Mouse (Mus musculus) heart, embryonic 13.5 days (tissue): Measurements from ENCODE around the gene Flt3. TPM values are rescaled to one million over a fixed set of nuclear protein-coding genes. Genes with fewer than 3 reads are reported as not detected.

Experiments
- ATAC-seq: fragments of 200-750 bp; cut with Nextera tagmentation; 2 replicates; pipeline ENCODE4 v1.8.0; 2017; ENCODE audit warnings: moderate TSS enrichment; ENCODE audit not compliant: insufficient number of reproducible peaks, low FRiP score, low TSS enrichment; ENCODE audit errors: extremely low read depth
- H3K27ac ChIP-seq: fragments of 300-500 bp; sonication (generic); replicated peaks from 2 replicates; pipeline ENCODE4 v1.5.1; 2015; ENCODE audit warnings: moderate library complexity, mild to moderate bottlenecking, inconsistent platforms
- H3K27me3 ChIP-seq: fragments of 300-500 bp; sonication (generic); replicated peaks from 2 replicates; pipeline ENCODE4 v1.6.1; 2015; ENCODE audit warnings: mild to moderate bottlenecking, inconsistent platforms
- H3K36me3 ChIP-seq: fragments of 300-500 bp; sonication (generic); 2 replicates; pipeline ENCODE4 v1.6.1; 2015; ENCODE audit warnings: mild to moderate bottlenecking, inconsistent platforms
- H3K4me1 ChIP-seq: fragments of 300-500 bp; sonication (generic); 2 replicates; pipeline ENCODE4 v1.6.1; 2015; ENCODE audit warnings: inconsistent platforms
- H3K4me2 ChIP-seq: fragments of 300-500 bp; sonication (generic); 2 replicates; pipeline ENCODE4 v1.6.1; 2015; ENCODE audit warnings: inconsistent platforms, mild to moderate bottlenecking, moderate library complexity
- H3K4me3 ChIP-seq: fragments of 300-500 bp; sonication (generic); 2 replicates; pipeline ENCODE4 v1.5.1; 2015; ENCODE audit warnings: moderate library complexity, mild to moderate bottlenecking, inconsistent platforms
- H3K9ac ChIP-seq: fragments of 300-500 bp; sonication (generic); 2 replicates; pipeline ENCODE4 v1.6.1; 2015; ENCODE audit warnings: inconsistent platforms, mild to moderate bottlenecking, moderate library complexity
- H3K9me3 ChIP-seq: fragments of 300-500 bp; sonication (generic); 2 replicates; pipeline ENCODE4 v1.6.1; 2016; ENCODE audit warnings: inconsistent platforms
- WGBS: fragments of 180-500 bp; shearing (Covaris S2); methylation state at CpG from one replicate; pipeline ENCODE4 v1.1.7; 2015; ENCODE audit warnings: mixed read lengths; 5-methylcytosine and 5-hydroxymethylcytosine counted together
- polyA plus RNA-seq: library from polyadenylated mRNA; unstranded; fragments of >200 nt; fragmentation: Nextera tagmentation; extraction: Ambion mirVana; gene quantifications from 2 replicates; pipeline ENCODE4 v1.2.1, GENCODE M21; 2015

The Flt3 gene
- polyA plus RNA-seq, 1 experiment from 2014 or later: 0.04 TPM

- Histone ChIP-seq H3K4me3 (no peak overlapping the region), H3K9ac (no peak overlapping the region), H3K36me3 (no peaks in the 10 kb centered on the region), H3K27ac (no peak overlapping the region), H3K4me2 (no peak overlapping the region), H3K4me1 (no peaks in the 10 kb centered on the region), H3K27me3 (no peaks in the 10 kb centered on the region), H3K9me3 (no peaks in the 10 kb centered on the region)
- WGBS: 64% methylated on average over 3 of the region's 3 CpGs
- ATAC-seq: no peak
These were observed 20.8 kb downstream of the Flt3 start for GRCm38 (mm10) chr5:147379481-147379880.

DNA sequence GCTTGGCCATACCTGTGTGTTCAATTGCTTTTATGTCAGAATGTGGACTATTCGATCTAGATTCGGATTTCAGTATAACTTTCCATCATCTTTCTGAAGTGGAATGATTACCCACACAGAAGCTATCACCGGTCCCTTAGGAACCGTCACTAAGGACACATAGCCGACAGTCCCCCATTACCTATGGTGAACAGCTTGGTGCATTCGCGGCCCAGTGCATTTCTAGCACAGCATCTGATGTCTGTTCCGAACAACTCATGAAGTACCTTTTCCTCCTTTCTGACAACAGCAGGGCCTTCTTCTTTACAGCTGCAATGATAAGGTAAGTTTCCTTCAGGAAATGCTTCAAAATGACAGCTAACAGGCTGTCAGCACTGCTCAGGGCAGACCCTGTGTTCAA lies 30.0 kb downstream of the Flt3 start:
- H3K36me3 ChIP-seq: no peaks in the 10 kb centered on the region
- 72% methylated on average over 8 of the region's 8 CpGs for WGBS
- ATAC-seq: no peak
- H3K27ac ChIP-seq: no peak overlapping the region
- H3K9me3 ChIP-seq: no peaks in the 10 kb centered on the region
- no peak overlapping the region for H3K4me2 ChIP-seq
- H3K4me1 ChIP-seq: no peaks in the 10 kb centered on the region
- peaks cover 3% of the 10 kb centered on the region; the same call in 1 of the 2 replicates for H3K27me3 ChIP-seq
- H3K9ac ChIP-seq: no peak overlapping the region
- no peak overlapping the region for H3K4me3 ChIP-seq

- H3K9ac ChIP-seq: no peak overlapping the region
- no peak for ATAC-seq
- WGBS: 82% methylated on average over 6 of the region's 6 CpGs
These were observed 32.1 kb downstream of the Flt3 start for GRCm38 (mm10) chr5:147368221-147368620.

DNA sequence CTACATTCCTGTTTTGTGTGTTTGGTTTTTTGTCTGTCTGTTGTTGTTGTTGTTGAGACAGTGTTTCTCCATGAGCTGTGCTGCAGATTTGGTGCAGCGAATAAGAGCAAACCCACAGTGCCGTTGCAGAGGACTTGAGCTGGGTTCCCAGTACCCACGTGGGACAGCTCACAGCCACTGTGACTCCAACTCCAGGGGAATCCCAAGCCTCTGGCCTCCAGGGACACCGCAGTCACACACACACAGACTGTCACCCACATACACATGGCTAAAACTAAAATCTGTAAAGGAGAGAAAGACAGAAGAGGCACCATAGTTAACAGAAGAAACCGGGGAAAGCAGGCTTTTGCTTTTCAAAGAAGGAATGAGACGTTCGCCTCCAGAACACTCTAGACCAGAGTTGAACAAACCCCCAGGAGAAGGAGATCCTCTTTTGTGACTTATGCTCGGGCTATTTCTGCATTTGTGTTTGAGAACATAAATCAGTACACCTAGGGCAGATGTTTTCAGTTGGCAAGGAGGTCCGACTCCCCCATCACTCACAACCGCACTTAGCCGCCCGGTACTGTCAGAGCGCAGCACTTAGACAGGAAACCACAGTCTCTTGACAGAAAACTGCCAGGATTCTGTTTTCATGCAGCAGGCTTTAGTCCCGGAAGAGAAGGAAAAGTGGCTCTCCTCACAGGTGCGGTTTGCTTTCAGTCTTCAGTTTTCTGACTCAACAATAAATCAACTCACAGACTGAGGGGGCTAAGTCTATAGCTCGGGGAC lies 34.1 kb downstream of the Flt3 start:
- H3K4me1 ChIP-seq: no peaks in the 10 kb centered on the region
- ATAC-seq: no peak
- H3K4me2 ChIP-seq: no peak overlapping the region
- peaks cover under 1% of the 10 kb centered on the region; the same call in 1 of the 2 replicates for H3K27me3 ChIP-seq
- WGBS: 58% methylated on average over 16 of the region's 16 CpGs
- H3K4me3 ChIP-seq: no peak overlapping the region
- H3K9ac ChIP-seq: no peak overlapping the region
- no peaks in the 10 kb centered on the region for H3K36me3 ChIP-seq
- H3K27ac ChIP-seq: no peak overlapping the region
- no peaks in the 10 kb centered on the region for H3K9me3 ChIP-seq

More at GRCm38 (mm10) chr5:147368221-147368620, 32.1 kb downstream of the Flt3 start:
- H3K4me1 ChIP-seq: no peaks in the 10 kb centered on the region
- H3K27ac ChIP-seq: no peak overlapping the region
- H3K27me3 ChIP-seq: peaks cover 3% of the 10 kb centered on the region; the same call in 1 of the 2 replicates
- no peaks in the 10 kb centered on the region for H3K36me3 ChIP-seq
- H3K4me3 ChIP-seq: no peak overlapping the region
- no peak overlapping the region for H3K4me2 ChIP-seq
- H3K9me3 ChIP-seq: no peaks in the 10 kb centered on the region

DNA sequence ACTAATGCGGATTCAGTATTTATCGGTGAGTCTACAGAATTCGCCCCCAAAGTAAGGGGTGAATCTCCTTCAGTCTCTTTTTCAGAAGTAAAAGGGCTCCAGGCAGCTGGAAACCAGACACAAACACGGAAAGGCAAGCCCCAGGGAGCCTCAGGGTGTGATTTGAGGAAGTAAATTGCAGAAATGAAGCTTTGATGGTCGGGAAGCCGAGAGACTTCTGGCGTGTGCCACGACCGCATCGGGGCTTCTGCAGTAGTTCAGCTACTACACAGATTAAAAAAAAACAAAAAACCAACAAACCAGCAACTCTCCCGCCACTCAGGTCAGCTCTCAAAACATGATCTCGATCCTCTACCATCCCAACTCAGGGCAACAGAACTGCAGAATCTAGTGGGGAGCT lies 37.2 kb downstream of the Flt3 start:
- H3K36me3 ChIP-seq: no peaks in the 10 kb centered on the region
- H3K4me2 ChIP-seq: no peak overlapping the region
- H3K9me3 ChIP-seq: no peaks in the 10 kb centered on the region
- no peak for ATAC-seq
- WGBS: 73% methylated on average over 12 of the region's 12 CpGs
- H3K27me3 ChIP-seq: no peaks in the 10 kb centered on the region; the same call in 1 of the 2 replicates
- no peak overlapping the region for H3K4me3 ChIP-seq
- H3K9ac ChIP-seq: no peak overlapping the region
- no peaks in the 10 kb centered on the region for H3K4me1 ChIP-seq
- no peak overlapping the region for H3K27ac ChIP-seq

- H3K9ac ChIP-seq: no peak overlapping the region
- H3K27ac ChIP-seq: no peak overlapping the region
- no peaks in the 10 kb centered on the region for H3K36me3 ChIP-seq
- no peaks in the 10 kb centered on the region for H3K4me1 ChIP-seq
- H3K4me3 ChIP-seq: no peak overlapping the region
- 80% methylated on average over 11 of the region's 11 CpGs for WGBS
- H3K27me3 ChIP-seq: no peaks in the 10 kb centered on the region
- no peak for ATAC-seq
- no peak overlapping the region for H3K4me2 ChIP-seq
- no peaks in the 10 kb centered on the region for H3K9me3 ChIP-seq
These were observed 41.8 kb downstream of the Flt3 start for GRCm38 (mm10) chr5:147358481-147358880.

DNA sequence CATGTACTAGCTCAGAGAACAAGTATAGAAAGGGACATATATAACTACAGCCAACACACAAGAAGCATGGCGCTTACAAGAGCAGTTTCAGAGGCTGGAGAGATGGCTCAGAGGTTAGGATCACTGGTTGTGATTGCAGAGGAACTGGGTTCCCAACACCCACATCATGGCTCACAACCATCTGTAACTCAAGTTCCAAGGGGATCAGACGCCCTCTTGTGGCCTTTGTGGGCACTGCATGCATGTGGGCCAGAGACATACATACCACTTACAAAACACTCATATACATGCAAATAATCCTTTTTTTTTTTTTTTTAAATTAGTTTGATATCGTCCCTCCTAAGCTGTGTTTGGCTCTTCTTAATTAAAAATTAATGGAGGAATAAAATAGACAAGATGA lies 42.8 kb downstream of the Flt3 start:
- ATAC-seq: no peak
- Histone ChIP-seq H3K4me2 (no peak overlapping the region), H3K4me1 (no peaks in the 10 kb centered on the region), H3K9ac (no peak overlapping the region), H3K9me3 (no peaks in the 10 kb centered on the region), H3K36me3 (no peaks in the 10 kb centered on the region), H3K4me3 (no peak overlapping the region), H3K27me3 (no peaks in the 10 kb centered on the region), H3K27ac (no peak overlapping the region)
- WGBS: 38% methylated on average over 3 of the region's 3 CpGs

DNA sequence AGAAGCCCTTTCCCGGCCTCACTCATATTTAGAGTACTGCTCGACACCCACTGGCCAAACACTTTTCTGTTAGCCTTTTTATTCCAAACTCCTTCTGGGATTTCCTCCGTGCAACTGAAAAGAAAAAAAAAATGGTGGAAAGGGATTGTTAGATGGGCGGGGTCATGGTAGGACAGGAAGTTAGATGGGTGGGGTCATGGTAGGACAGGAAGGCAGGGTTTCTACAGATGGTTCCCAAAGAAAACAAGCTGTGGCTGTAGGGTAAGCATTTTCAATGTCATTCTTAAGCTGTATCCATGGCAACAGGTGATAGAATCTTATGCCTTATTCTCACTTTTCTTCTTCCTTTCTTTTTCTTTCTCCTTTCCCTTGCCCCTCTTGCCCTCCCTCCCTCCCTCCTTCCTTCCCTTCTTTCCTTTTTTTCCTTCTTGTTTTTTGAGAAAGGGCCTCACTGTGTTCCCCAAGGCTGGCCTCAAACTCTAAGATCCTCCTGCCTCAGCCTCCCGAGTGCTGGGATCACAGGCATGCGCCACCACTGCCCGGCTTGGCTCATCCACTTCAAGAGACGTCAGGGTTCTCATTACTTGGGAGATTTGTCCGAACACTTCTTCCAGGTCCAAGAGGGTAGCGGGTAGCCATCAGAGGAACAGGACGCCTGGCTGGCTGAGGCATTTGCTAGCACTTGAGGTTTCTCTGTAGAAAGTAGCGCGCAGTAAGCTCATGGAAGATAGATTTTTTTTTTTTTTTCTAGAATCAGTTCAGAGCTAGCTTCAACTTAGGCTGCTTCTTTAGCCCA lies 43.8 kb downstream of the Flt3 start:
- Histone ChIP-seq H3K27me3 (no peaks in the 10 kb centered on the region), H3K27ac (no peak overlapping the region), H3K36me3 (no peaks in the 10 kb centered on the region), H3K4me2 (no peak overlapping the region), H3K9me3 (no peaks in the 10 kb centered on the region), H3K4me1 (no peaks in the 10 kb centered on the region), H3K9ac (no peak overlapping the region), H3K4me3 (no peak overlapping the region)
- no peak for ATAC-seq
- 86% methylated on average over 13 of the region's 13 CpGs for WGBS

DNA sequence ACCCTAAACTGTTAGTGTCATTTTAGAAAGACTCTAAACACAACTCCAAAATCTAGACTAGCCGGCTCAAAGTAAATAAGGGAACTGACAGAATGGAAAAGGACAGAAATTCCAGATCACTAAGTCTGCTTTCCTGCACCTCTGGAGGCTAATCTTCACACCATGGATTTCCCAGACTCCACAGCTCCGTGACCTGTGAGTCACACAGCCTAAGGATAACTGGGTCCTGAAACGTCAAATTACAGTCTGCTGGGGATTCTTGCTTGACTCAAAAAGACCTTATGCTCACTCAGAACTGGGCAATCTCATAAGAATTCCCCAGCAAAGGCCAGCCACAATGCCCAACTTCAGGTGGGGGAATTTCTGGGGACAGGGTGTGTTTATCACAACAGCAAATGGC lies 44.5 kb downstream of the Flt3 start:
- Histone ChIP-seq H3K27me3 (no peaks in the 10 kb centered on the region), H3K4me2 (no peak overlapping the region), H3K27ac (no peak overlapping the region), H3K36me3 (no peaks in the 10 kb centered on the region), H3K4me1 (no peaks in the 10 kb centered on the region), H3K9ac (no peak overlapping the region), H3K9me3 (no peaks in the 10 kb centered on the region), H3K4me3 (no peak overlapping the region)
- 50% methylated on average over 3 of the region's 3 CpGs for WGBS
- ATAC-seq: no peak

DNA sequence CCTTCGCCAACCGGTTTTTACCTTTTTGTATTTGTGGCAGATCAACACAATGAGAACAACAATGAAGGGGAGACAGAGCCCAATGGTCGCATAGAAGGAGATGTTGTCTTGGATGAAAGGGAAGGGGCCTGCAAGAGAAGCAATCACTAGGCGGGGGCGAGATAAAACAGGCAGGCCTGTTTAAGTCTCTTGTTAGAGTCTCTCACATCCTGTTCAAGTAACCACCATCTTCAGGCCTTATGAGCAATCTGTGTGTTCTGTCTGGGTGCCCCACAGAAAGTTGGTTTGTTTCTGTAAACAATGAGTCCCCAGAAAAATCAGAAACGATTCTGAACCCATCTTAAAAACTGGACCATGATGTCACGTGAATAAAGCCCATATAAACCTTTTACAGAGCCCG lies 45.3 kb downstream of the Flt3 start:
- Histone ChIP-seq H3K27ac (no peak overlapping the region), H3K36me3 (no peaks in the 10 kb centered on the region), H3K9ac (no peak overlapping the region), H3K4me3 (no peak overlapping the region), H3K9me3 (no peaks in the 10 kb centered on the region), H3K4me1 (no peaks in the 10 kb centered on the region), H3K4me2 (no peak overlapping the region), H3K27me3 (no peaks in the 10 kb centered on the region)
- ATAC-seq: no peak
- WGBS: 75% methylated on average over 8 of the region's 8 CpGs

DNA sequence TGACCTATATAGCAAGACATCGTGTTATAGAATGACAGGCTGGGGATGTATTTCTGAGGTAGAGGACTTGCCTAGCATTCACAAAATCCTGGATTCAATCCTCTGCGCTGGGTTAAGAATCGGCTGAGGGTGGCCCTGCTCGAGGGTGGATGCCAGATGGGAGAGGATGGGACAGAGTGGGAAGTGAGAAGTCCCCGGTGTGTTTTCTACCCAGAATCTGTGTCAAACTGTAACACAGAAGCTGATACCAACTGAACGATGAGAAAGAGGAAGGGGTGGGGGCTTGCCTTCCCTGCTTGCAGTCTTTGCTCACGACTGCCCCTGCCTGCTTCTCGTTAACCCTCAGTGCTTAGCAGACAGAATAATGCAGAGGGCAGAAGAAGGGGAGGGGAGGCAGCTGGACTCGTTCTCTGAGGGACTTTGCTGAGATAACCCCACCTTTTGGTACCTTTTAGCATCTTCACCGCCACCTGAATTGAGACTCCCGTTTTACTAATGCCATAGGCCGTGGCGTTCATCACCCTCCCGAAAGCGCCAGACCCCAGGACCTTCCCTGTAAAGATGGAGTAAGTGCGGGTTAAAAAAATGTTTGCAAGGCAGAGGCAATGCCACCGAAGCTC lies 46.0 kb downstream of the Flt3 start:
- no peak overlapping the region for H3K9ac ChIP-seq
- H3K4me3 ChIP-seq: no peak overlapping the region
- no peaks in the 10 kb centered on the region for H3K4me1 ChIP-seq
- H3K9me3 ChIP-seq: no peaks in the 10 kb centered on the region
- H3K27me3 ChIP-seq: no peaks in the 10 kb centered on the region
- no peak for ATAC-seq
- no peaks in the 10 kb centered on the region for H3K36me3 ChIP-seq
- H3K27ac ChIP-seq: no peak overlapping the region
- no peak overlapping the region for H3K4me2 ChIP-seq
- 59% methylated on average over 17 of the region's 17 CpGs for WGBS
